Mouse (Mus musculus): ENCODE measurements around the gene Lck.

Lck gene

DNA sequence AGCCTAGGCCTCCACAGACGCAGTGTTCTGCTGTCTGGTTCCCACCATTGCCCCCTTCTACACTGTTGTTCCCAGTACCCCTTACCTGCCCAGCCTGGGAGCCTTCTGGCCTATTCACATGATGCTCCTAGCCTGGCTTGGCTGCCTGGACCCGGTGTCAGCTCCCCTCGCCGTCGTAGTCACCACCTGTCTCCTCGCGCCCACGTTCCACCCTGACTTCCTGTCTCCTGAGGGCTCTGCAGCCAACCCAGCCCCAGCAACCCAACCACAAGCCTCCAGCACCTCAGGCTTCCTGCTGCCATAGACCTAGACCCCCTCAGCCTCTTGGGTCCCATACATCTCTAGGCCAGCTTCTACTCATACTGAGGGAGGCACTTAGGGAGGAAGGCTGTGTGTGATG is at the start of gene Lck:
Gene Lck (minus strand): TSS at position 212 of the 400 bp plus-strand sequence.
- no peak for DNase-seq (ENCODE audit: extremely low read depth, low read depth, low spot score)

DNA sequence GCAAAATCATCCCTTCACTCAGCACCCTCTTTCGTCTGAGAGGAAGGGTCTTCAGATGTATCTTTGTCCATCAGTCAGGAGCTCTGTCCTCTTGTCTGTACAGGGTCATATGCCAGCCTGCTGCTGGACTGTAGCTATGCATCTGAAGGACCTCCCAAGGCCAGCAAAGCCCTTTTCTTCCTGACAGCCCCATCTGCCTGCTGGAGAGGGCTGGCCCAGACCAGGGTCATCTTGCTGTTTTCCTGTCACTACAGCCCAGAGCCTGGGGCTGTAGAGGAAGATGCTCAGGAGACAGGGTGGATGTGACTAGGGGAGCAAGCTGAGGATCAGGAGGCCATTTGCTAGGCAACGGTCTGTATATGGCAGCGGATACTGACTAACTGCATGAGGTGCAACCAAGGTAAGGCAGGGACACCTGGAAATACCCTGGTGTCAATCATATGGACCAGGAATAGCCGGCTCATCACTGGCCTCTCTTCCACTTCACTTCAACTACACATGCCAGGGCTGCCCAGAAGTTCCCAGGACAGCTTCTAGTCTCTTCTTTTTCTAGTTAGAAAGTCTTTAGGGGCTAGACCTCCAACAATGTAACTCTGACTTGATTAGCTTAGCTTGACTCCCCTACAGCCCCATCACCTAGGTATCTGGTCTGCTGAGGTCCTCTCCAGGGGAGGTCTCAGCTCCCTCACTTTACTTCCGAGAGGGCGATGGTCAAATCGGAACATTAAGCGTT is 49.5 kb upstream of the Lck start:
- DNase-seq (ENCODE audit: extremely low read depth, low read depth, low spot score), result no peak

DNA sequence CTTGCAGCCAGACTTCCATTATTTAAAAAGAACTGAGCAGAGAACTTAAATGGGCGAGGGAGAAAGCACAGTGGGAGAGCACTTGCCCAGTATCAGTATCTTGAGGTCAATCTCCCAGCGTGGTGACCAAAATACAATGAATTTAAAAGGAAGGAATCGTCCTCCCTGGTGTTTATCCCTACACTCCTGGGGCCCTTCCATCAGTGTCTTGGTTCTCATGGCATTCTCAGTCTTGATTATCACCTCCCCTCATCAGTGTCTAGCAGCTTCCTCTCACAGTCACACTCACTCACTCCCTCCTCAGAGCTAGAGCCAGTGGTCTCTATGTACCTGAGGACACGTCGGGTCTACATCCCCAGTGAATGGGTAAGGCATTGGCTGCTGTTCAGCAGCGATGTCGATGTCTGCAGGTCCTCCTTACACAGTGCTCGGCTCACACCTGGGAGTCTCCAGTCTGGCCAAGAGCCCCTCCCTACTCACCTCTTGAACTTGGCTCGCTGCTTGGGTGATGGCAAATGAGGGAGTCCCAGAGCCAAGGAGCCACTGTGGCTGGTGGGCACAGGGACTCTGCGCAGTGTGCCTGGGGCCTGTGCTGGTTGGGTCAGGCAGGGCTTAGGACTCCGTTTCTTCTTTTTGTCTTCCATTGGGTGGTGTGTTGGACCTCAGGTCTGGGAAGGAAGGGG is 48.8 kb upstream of the Lck start:
- DNase-seq (ENCODE audit: extremely low read depth, low read depth, low spot score), result no peak

DNA sequence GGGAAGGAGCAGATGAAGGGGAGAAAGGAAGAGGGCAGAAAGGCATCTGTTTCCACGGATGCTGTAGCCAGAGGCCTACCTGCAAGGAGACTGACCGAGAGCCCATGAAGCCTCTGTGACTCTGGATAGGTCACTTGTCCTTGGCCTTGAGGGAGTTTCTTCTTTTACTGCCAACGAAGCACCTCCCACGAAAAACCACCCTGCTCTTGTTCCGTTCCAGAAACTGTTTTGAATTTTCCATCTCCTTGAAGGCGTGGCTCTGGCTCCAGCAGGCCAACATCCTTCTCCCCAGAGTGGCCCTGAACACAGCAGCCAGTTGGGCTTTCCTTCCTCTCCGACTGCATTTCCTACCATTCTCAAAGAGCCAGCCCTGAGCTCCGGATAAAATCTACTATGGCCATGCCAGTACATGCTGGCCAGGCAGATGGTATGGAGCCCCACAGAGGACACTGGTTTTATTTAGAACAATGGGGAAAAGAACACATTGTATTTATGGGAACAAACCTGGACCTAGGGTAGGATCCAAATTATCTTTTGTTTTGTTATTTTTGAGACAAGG is 47.9 kb upstream of the Lck start:
- no peak for DNase-seq (ENCODE audit: extremely low read depth, low read depth, low spot score)

DNA sequence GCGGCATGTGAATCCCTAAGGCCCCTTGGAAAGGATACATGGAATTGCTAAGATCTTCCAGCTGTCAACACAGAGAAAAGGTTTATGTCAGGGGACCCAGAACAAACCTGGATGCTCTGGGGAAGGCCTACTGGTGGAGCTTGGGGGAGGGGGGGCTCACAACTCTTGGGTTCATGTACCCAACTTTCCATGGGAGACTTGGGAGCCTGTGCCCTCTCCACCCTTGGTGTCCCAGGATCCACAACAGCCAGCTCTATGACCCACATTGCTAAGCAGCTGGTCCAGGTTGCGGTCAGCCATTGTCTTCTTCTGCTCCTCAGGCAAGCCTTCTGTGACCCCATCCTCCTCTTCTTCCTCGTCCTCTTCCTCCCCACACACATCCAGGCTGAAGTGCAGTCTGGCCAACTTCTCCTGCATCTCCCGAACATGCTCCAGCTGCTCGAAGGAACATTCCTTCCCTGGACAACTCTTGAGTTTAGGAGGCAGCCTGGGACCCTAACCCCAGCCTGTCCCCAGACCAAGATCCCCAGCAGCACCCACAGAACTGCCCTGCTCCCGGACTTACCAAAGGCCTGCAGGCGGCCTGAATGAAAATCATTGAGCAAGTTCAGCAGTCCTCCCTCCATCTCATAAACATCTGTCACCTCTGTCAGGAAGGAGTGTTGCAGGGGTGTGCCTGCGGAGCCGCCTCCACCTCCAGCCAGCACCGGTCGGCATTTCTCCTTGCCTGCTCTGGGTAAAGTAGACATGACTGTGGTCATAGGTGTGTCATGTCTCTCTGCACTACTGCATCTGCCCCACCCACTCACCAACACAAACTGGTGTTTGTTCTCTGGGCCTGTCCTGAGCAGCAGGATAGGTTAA is 47.2 kb upstream of the Lck start:
- DNase-seq (ENCODE audit: extremely low read depth, low read depth, low spot score), result no peak

DNA sequence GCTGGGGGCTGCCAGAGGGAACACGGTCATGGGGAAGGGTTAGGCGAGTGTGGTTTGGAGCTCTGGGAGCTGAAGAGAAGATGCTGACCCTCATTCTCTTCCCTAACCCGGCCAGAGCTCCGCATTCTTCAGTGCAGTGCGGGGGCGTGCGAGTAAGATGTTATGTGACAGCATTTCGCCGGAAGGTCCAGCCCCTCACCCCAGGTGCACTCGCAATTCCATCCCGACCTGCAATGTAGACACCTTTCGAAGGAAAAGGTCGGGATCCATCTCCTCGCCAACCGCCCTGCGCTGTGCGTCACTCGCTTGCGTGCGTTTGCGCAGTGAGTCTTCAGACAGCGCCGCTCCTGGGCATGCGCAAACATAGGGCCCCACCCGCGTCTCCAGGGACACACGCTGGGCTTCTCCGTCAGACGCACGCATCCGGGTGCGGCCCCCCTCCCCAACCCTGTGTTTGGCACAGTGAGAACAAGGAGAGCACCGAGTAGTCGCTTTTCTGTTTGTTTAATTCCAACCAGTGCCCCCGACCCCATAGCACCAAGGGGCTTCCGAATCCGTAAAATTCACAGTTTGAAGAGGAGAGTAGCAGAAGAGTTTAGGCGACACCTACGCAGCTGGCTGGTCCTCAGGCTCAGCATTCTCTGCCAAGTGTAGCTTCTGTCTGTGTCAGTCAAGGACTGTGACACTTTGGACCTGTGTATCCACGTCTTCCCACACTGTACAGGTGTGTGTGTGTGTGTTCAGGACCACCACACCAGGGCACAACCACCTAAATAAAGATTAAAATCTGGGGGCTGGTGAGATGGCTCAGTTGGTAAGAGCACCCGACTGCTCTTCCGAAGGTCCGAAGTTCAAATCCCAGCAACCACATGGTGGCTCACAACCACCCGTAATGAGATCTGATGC is 45.6 kb upstream of the Lck start, which contains the start of gene Iqcc:
Gene Iqcc (minus strand): TSS at position 314 of the 906 bp plus-strand sequence.
- DNase-seq (ENCODE audit: extremely low read depth, low read depth, low spot score), result no peak

DNA sequence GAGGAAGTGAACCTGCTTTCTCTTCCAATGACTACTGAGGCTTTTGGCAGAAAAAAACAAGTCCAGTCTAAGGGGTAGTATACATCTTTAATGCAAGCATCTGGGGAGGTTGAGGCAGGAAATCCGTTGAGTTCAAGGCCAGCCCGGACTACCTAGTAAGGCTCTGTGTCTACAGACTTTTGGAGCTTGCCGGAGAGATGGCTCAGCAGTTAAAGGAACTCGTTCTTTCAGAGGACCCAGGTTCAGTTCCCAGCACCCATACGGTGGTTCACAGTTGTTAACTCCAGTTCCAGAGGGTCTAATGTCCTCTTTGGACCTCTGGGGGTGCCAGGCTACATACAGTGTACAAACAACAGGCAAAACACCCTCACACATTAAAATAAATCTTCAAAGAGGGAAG is 44.6 kb upstream of the Lck start:
- no peak for DNase-seq (ENCODE audit: extremely low read depth, low read depth, low spot score)

DNA sequence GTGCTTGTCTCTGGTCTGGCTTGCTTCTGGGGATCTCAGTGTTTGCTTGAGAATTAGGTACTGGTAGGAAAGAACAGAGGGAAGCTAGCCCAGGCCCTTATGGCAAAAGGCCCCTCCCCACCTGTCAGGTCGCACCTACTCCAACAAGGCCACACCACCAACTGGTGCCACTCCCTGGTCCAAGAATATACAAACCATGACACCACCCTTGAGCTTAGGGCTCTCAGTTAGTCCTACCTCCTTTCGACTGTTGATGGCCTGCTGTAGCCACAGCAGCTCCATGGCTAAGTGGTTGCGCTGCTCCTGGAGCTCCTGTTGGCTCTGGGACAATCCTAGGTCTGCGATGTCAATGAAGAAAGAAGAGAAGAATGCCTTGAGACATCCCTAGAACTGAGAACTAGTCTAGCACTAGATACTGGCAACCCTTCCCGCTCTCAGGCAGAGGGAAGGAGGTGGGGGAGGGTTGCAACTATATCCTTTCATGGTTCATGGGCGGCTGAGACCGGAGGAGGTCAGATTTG is 43.7 kb upstream of the Lck start:
- DNase-seq (ENCODE audit: extremely low read depth, low read depth, low spot score), result no peak

DNA sequence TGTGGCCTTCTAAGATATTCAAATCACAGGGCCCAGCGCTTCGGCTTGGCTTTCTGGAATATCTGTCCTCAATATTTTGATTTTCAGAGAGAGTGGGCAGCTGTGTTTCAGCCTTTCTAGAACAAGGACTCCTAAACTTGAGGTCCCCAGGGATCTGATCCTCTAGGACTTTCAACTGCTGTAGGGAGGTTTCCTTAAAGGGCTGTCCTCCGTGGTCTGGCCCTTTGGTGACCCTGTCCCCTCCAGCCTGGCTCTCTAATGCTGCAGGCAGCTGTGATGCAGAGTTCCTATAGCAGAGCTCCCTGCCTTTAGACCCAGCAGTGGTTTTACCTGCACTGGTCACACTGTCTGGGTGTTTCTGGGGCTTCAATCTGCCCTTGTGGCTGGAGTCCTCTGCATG is 43.2 kb upstream of the Lck start:
- DNase-seq (ENCODE audit: extremely low read depth, low read depth, low spot score), result no peak

DNA sequence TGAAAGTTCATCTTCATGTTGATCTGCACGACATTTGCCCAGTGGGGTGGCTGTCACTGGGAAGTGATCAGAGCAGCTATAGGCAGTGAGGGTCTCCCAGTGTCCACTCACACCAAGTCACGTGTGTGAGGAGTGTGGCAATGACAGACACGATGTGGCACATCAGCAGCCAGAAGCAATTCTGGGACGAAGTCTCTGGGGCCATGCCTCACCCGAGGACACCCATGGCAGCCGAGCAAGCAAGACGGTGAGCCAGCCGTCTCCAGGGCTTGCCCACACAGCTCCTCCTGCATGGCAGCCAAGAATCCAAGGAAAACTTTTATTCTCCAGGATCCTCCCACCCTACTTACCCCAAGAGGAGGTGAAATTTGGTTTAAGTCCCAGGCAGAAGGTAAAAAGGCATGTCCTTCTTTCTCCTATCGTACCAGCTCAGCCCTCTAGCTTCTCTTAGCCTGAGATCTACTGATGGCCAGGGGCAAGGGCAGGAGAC is 42.4 kb upstream of the Lck start:
- no peak for DNase-seq (ENCODE audit: extremely low read depth, low read depth, low spot score)

DNA sequence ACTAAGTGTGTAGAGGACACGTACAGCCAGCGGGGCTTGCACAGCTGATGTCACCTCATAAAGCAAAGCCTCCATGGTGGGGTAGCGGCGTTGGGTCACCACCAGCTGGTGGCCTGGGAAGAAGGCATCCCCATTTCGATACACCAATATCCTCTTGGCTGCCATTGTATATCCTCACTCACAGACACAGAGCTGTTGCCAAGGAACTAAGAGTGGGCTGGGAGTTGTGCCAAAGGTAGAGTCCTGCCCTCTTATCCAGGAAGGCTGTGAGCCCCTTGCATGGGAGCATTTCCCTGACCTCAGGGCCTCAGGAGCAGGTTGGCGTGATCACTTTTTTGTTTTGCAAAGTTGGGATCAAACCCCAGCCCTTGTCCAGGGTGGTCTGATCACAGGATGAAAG is 40.7 kb upstream of the Lck start, which contains the start of gene Dcdc2b:
Gene Dcdc2b (minus strand): TSS at position 165 of the 400 bp plus-strand sequence.
- DNase-seq (ENCODE audit: extremely low read depth, low read depth, low spot score), result no peak

DNA sequence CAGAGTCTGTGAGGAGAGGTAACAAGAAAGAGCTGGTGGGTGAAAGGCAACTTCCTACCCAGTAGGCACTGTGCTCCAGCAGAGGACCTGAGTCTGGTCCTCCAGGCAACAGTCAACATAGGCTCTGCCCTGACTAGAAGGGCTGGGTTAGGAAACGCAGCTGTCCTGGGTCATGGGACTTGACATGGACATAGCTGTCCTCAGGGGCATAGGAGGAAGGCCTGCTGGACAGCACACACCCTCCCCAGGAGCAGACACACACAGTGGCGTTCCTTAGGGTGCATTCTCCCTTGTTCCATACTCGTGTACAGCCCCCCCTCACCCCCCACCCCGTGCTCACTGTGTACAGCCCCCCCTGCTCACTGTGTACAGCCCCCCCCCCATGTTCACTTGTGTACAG is 37.0 kb upstream of the Lck start:
- DNase-seq (ENCODE audit: extremely low read depth, low read depth, low spot score), result no peak

DNA sequence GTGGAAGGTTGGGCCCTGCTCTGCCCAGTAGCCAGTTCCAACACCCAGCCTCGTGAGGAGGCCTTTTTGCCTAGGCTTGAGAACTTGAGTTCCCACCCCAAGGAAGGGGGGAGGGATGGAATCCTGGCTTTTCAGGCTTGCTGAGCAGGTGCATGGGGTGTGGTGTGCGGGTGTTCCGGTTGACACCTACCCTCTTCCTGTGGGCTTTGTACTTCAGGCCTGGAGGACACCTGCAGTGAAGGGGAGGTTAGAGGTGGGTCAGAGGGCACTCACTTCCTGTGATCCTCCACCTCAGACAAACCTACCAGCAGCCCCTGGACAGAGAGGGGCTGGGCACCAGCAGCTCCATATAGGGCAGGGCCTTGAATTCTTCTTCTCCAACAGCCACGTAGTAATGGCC is 36.6 kb upstream of the Lck start:
- no peak for DNase-seq (ENCODE audit: extremely low read depth, low read depth, low spot score)

DNA sequence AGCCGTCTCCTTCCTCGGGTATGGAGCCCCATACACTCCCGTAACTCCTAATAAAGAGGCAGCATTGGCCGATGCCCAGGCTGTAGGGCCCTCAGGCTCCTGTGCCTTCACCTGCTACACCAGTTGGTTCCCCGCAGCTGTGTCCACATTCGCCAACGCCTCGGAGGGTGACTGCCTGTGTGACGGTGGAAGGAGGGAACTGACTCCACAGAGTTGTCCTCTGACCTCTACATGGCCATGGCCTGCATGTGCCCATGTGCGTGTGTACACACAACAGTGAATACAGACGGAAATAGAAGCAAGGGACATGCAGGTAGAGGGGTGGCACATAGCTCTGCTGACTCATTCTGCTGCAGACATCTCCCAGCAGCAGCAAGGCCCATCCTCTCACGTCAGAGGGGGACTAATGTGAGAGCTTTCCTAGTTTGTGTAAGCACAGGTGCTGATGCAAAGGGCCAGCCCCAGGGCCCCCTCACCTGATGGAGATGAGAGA is 35.7 kb upstream of the Lck start:
- no peak for DNase-seq (ENCODE audit: extremely low read depth, low read depth, low spot score)

DNA sequence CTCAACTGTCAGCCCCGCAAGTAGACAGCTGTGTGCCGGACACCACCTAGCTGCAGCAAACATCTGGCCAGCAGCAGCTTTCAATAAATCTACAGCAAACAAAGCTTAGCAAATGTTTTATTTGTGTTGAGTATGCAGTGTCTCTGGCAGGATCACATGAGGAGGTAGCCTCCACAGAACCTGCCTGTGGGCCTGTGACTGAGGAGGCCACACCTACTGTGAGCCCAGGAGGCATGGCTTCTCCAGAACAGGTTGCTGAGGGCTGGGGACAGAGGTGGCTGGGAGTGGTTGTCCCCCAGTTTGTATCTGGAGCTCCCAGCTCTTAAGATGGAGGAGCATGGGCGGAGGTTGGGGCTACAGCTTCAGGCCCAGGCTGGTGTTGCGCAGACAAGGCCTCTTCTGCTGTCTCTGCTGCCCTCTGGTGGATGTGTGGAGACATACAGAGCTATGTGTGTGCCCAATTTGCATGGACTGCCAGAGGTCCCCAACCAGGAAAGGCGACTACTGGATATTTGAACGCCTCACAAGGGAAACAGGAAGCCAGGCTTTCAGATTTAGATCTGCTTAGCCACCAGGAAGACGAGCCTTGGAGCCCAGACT is 35.1 kb upstream of the Lck start:
- no peak for DNase-seq (ENCODE audit: extremely low read depth, low read depth, low spot score)

DNA sequence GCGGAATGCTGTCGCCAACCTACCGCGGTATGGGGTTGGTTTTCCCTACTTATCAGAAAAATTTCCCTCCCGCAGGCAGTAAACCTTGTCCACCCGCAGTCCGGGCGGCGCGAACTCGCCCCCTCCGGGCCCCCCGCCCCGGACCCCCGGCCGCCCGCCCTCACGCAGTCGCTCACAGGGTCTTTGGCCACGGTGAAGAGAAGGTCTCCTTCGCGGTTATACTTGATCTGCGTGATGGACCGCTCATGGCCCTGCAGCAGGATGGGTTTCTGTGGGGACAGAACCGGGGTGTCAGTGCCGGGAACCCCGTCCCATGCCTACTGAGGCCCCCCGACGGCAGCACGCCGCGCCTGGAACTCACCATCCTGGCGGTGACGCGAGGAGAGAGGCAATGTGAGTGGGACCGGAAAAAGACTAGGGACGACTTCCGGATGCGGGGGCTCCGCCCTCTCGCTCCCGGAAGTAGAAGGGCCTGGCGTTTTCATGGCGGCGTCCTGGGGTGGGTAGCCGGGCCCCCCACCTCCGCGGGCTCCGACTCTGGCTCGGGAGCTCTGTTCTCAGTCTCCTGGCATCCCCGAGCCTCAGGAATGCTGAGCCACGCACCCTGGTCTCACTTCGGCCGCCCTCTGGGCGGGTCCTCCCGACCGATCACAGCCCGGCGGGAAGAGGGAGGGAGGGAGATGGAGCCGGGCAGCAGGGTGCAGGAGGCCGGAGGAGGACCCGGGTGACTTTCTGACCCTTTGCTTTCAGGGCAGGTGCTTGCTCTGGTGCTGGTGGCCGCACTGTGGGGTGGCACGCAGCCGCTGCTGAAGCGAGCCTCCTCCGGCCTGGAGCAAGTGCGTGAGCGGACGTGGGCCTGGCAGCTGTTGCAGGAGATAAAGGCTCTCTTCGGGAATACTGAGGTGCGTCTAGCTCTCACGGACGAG is 27.1 kb upstream of the Lck start, which contains the start of the genes Eif3i and Tmem234:
Gene Eif3i (minus strand): TSS at position 416 of the 926 bp plus-strand sequence.
Gene Tmem234 (plus strand): TSS at position 436 of the 926 bp plus-strand sequence.
- DNase-seq (ENCODE audit: extremely low read depth, low read depth, low spot score), result no peak

DNA sequence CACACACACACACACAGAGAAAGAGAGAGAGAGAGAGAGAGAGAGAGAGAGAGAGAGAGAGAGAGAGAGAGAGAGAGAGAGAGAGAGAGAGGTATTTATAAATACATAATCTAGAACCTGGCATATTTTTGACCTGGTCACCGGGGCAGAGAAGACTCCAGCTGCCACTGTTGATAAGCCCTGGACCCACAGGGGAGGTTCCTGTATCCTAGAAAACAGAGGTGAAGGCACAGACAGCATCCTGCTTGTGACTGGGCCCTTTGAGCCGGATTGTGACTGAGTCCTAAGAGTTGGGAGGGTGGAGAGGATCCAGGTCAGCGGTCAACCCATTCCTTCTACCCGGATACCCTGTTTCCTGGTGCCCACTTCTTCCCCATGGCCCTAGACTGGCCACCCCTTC is 15.4 kb upstream of the Lck start:
- DNase-seq (ENCODE audit: extremely low read depth, low read depth, low spot score), result no peak

DNA sequence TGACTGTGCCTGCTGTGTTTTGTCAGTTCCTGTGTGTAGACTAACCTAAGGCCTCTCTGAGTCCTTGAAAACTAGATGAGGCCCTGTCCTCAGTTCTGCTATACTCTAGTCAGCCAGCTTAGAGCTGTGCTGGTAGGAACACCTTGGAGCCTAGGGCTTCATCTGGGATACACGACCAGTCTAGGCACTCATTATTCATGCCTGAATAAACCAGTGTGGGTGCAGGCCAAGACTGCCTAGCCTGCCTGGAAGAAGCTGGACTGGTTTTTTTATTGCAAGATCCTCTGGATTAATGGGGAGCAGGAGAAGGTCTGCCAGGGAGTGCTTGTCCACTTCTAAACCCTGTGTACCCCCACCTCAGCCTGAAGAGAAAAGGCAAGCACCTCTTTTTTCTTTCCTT is 13.5 kb upstream of the Lck start:
- DNase-seq (ENCODE audit: extremely low read depth, low read depth, low spot score), result peak; percentile 71

All from fat pad, adult 2 months (tissue).